Mouse (Mus musculus) CH12.LX (cell line): ENCODE measurements around the gene Grpel1. TPM values are rescaled to one million over a fixed set of nuclear protein-coding genes. Genes with fewer than 3 reads are reported as not detected.

Source experiments
- DNase-seq: peaks from one replicate; pipeline ENCODE4 v3.0.0-alpha.2; 2013; ENCODE audit errors: extremely low read depth
- H3K27ac ChIP-seq: 2 replicates; pipeline ENCODE4 v1.5.1; 2012; ENCODE audit warnings: low read depth, mild to moderate bottlenecking, control low read depth, moderate library complexity; ENCODE audit not compliant: insufficient read depth
- H3K27me3 ChIP-seq: replicated peaks from 2 replicates; pipeline ENCODE3; 2012; ENCODE audit warnings: inconsistent platforms
- H3K36me3 ChIP-seq, 2 experiments: replicated peaks in 1 of 2; 2 replicates each; pipeline versions ENCODE3 to v1.6.1; 2012; ENCODE audit warnings: inconsistent platforms in 1 of 2, low read length in 1 of 2, mild to moderate bottlenecking in 1 of 2, mixed read lengths in 1 of 2, moderate library complexity in 1 of 2; ENCODE audit not compliant: control insufficient read depth in 1 of 2, insufficient read depth in 1 of 2
- H3K4me1 ChIP-seq, 2 experiments: 2 replicates each; pipeline ENCODE4 v1.6.1; 2012; ENCODE audit warnings: inconsistent platforms in 1 of 2, moderate library complexity in 1 of 2; ENCODE audit not compliant: insufficient read depth in 2 of 2, control insufficient read depth in 1 of 2
- H3K4me2 ChIP-seq: 2 replicates; pipeline ENCODE4 v1.6.1; 2012; ENCODE audit warnings: low read depth, mild to moderate bottlenecking, control low read depth; ENCODE audit not compliant: poor library complexity, insufficient read depth, severe bottlenecking
- H3K4me3 ChIP-seq, 3 experiments: fragments of 150-350 bp in 1 of 3; sonication (generic) in 1 of 3; replicated peaks in 1 of 3; 2 replicates each; pipeline versions ENCODE3 to v1.5.1; 2011 to 2012; ENCODE audit warnings: low read depth in 2 of 3, low read length in 2 of 3, mild to moderate bottlenecking in 2 of 3, moderate library complexity in 2 of 3, control low read depth in 1 of 3, improper control_type of control experiment in 1 of 3, inconsistent platforms in 1 of 3, mixed read lengths in 1 of 3; ENCODE audit not compliant: poor library complexity in 1 of 3
- H3K79me2 ChIP-seq: replicated peaks from 2 replicates; pipeline ENCODE4 v1.6.1; 2012; ENCODE audit warnings: mild to moderate bottlenecking, moderate library complexity; ENCODE audit not compliant: control insufficient read depth, poor library complexity, insufficient read depth, severe bottlenecking; ENCODE audit errors: extremely low read depth
- H3K9ac ChIP-seq: 2 replicates; pipeline ENCODE4 v1.6.1; 2012; ENCODE audit warnings: low read depth, mild to moderate bottlenecking, control low read depth, moderate library complexity; ENCODE audit not compliant: insufficient read depth
- H3K9me3 ChIP-seq: replicated peaks from 2 replicates; pipeline ENCODE3; 2012; ENCODE audit warnings: low read length, inconsistent platforms, mixed read lengths
- BHLHE40 ChIP-seq: IDR thresholded peaks from 2 replicates; pipeline ENCODE4 v1.6.1; 2011; ENCODE audit warnings: mild to moderate bottlenecking, low read depth, low read length, improper control_type of control experiment
- CHD1 ChIP-seq: IDR thresholded peaks from 2 replicates; pipeline ENCODE4 v1.6.1; 2012; ENCODE audit warnings: low read depth, low read length, improper control_type of control experiment, inconsistent platforms
- CHD2 ChIP-seq: IDR thresholded peaks from 2 replicates; pipeline ENCODE4 v1.6.1; 2011; ENCODE audit warnings: low read length, improper control_type of control experiment
- CTCF ChIP-seq, 2 experiments: IDR thresholded peaks in 1 of 2; conservative IDR thresholded peaks in 1 of 2; 2 replicates each; pipeline ENCODE4 v1.5.1; 2011 to 2012; ENCODE audit warnings: low read depth in 2 of 2, low read length in 2 of 2, improper control_type of control experiment in 1 of 2, inconsistent platforms in 1 of 2, mild to moderate bottlenecking in 1 of 2, moderate library complexity in 1 of 2
- E2F4 ChIP-seq: IDR thresholded peaks from 2 replicates; pipeline ENCODE4 v1.6.1; 2011; ENCODE audit warnings: low read depth, low read length, improper control_type of control experiment; ENCODE audit not compliant: insufficient replicate concordance
- ETS1 ChIP-seq: conservative IDR thresholded peaks from 2 replicates; pipeline ENCODE4 v1.6.1; 2012; ENCODE audit warnings: low read depth, mild to moderate bottlenecking, inconsistent platforms, low read length, improper control_type of control experiment, moderate library complexity
- HCFC1 ChIP-seq: IDR thresholded peaks from 2 replicates; pipeline ENCODE4 v1.6.1; 2012; ENCODE audit warnings: low read depth, mild to moderate bottlenecking, inconsistent platforms, low read length, improper control_type of control experiment
- MAFK ChIP-seq: IDR thresholded peaks from 2 replicates; pipeline ENCODE4 v1.6.1; 2011; ENCODE audit warnings: low read length, improper control_type of control experiment; ENCODE audit not compliant: insufficient replicate concordance
- MAX ChIP-seq: IDR thresholded peaks from 2 replicates; pipeline ENCODE4 v1.6.1; 2011; ENCODE audit warnings: low read length, improper control_type of control experiment
- MYC ChIP-seq: IDR thresholded peaks from 2 replicates; pipeline ENCODE4 v1.6.1; 2011; ENCODE audit warnings: low read depth, mild to moderate bottlenecking, improper control_type of control experiment, low read length
- NELFE ChIP-seq: IDR thresholded peaks from 2 replicates; pipeline ENCODE4 v1.6.1; 2011; ENCODE audit warnings: low read depth, low read length, improper control_type of control experiment
- PAX5 ChIP-seq: IDR thresholded peaks from 2 replicates; pipeline ENCODE4 v1.6.1; 2012; ENCODE audit warnings: low read length, inconsistent platforms, mixed read lengths
- POLR2A ChIP-seq: IDR thresholded peaks from 2 replicates; pipeline ENCODE4 v1.6.1; 2011; ENCODE audit warnings: low read depth, mild to moderate bottlenecking, improper control_type of control experiment, low read length
- POLR2AphosphoS2 ChIP-seq: IDR thresholded peaks from 2 replicates; pipeline ENCODE4 v1.6.1; 2011; ENCODE audit warnings: low read depth, low read length, improper control_type of control experiment
- RAD21 ChIP-seq: IDR thresholded peaks from 2 replicates; pipeline ENCODE4 v1.6.1; 2011; ENCODE audit warnings: low read depth, mild to moderate bottlenecking, low read length, improper control_type of control experiment, moderate library complexity
- SIN3A ChIP-seq: IDR thresholded peaks from 2 replicates; pipeline ENCODE4 v1.6.1; 2012; ENCODE audit warnings: low read length, improper control_type of control experiment, inconsistent platforms
- SMC3 ChIP-seq: IDR thresholded peaks from 2 replicates; pipeline ENCODE4 v1.6.1; 2011; ENCODE audit warnings: low read depth, low read length, improper control_type of control experiment
- UBTF ChIP-seq: IDR thresholded peaks from 2 replicates; pipeline ENCODE4 v1.6.1; 2012; ENCODE audit warnings: low read depth, mild to moderate bottlenecking, inconsistent platforms, low read length, improper control_type of control experiment, moderate library complexity
- USF1 ChIP-seq: IDR thresholded peaks from 2 replicates; pipeline ENCODE4 v1.6.1; 2014; ENCODE audit warnings: low read depth, mild to moderate bottlenecking, inconsistent platforms, low read length, improper control_type of control experiment
- ZC3H11A ChIP-seq: IDR thresholded peaks from 2 replicates; pipeline ENCODE4 v1.6.1; 2012; ENCODE audit warnings: low read depth, mild to moderate bottlenecking, inconsistent platforms, low read length, improper control_type of control experiment
- ZNF384 ChIP-seq: IDR thresholded peaks from 2 replicates; pipeline ENCODE4 v1.6.1; 2012; ENCODE audit warnings: low read depth, low read length, improper control_type of control experiment, inconsistent platforms
- dilution Hi-C: fragments of 300-500 bp; cut with MboI; formaldehyde crosslinking; loops from 2 replicates; pipeline ENCODE4 v1.14.3; 2020; ENCODE audit warnings: low sequenced_read_pairs; ENCODE audit not compliant: extremely low pct_unique_long_range_greater_than_20kb, extremely low pct_ligation_motif_present
- in situ Hi-C: fragments of 300-500 bp; cut with MboI; formaldehyde crosslinking; loops from 3 replicates; pipeline ENCODE4 v1.14.3; 2019; ENCODE audit warnings: low sequenced_read_pairs, low pct_ligation_motif_present, low pct_unique_long_range_greater_than_20kb, mixed read lengths
- polyA plus RNA-seq: library from polyadenylated mRNA; unstranded; fragments of >175 nt; gene quantifications from 2 replicates; pipeline ENCODE4 v1.2.1, GENCODE M21; 2012; ENCODE audit warnings: low read depth; ENCODE audit not compliant: insufficient read length
- total RNA-seq, 2 experiments: library from RNA; depleted of rRNA; stranded (reverse); fragments of 300-350 nt in 1 of 2; fragments of >200 nt in 1 of 2; gene quantifications; 2 replicates each; pipeline ENCODE4 v1.2.3; 2012 to 2014

The Grpel1 gene
- total and polyA plus RNA-seq, 3 experiments: 37.4 to 59.7 (median 41.2) TPM

GRCm38 (mm10) chr5:36508351-36508750, 43.6 kb downstream of the Grpel1 start:
- dilution Hi-C loops (no loop called here), in situ Hi-C loops (no loop called here)
- TF ChIP-seq MAX (no peak), MYC (no peak), POLR2AphosphoS2 (no peak), MAFK (no peak), HCFC1 (no peak), SIN3A (no peak), POLR2A (no peak)
- H3K9me3 ChIP-seq: no peaks in the 10 kb centered on the region
- no peaks in the 10 kb centered on the region for H3K27me3 ChIP-seq
- no peak for DNase-seq
- no peak overlapping the region for H3K4me3 ChIP-seq
- peaks cover 63 to 99% of the 10 kb centered on the region in 2 experiments for H3K36me3 ChIP-seq
- no peaks in the 10 kb centered on the region for H3K79me2 ChIP-seq
- H3K27ac ChIP-seq: no peak overlapping the region
- H3K4me2 ChIP-seq: no peak overlapping the region
- no peak overlapping the region for H3K9ac ChIP-seq
- H3K4me1 ChIP-seq: no peaks in the 10 kb centered on the region

DNA sequence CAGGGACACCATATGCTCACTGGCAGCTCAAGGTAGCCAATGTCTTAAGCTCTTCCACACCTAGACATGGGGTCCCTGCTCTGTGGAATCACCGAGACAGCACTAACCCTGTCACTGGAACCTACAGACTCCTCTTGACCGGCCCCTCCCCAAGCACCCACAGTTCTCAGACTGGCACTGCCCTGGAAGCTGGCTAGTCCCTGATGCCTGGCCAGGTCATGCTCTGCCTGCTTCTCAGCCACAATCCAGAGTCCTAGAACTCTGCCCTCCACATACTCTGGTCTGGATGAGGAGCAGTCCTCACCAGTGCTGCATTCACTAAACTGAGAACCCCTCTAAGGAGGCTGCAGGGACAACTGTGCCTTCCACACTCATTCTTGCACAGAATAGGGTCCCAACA, 46.2 kb downstream of the Grpel1 start:
- Histone ChIP-seq H3K9ac (no peak overlapping the region), H3K27me3 (no peaks in the 10 kb centered on the region), H3K36me3 (peaks cover 61 to 92% of the 10 kb centered on the region in 2 experiments), H3K27ac (no peak overlapping the region), H3K79me2 (no peaks in the 10 kb centered on the region), H3K4me1 (peaks cover 0 to 9% of the 10 kb centered on the region in 2 experiments; a peak in 1 of 4 replicates)
- no peak for TF ChIP-seq ETS1
- no peak for TF ChIP-seq ZC3H11A
- no peak for TF ChIP-seq MAX
- no peak for TF ChIP-seq NELFE
- no peak for TF ChIP-seq MAFK
- no peak for TF ChIP-seq BHLHE40
- TF ChIP-seq SMC3: no peak
- no peak for TF ChIP-seq CHD2
- no peak for TF ChIP-seq CTCF (conservative IDR thresholded peaks at IDR 0.05 in 1 of 2, IDR thresholded peaks at IDR 0.05 in 1 of 2; ENCODE audit: low read depth in 2 of 2, low read length in 2 of 2)
- TF ChIP-seq UBTF: no peak
- no peak for TF ChIP-seq RAD21
- TF ChIP-seq, all 38 proteins: peak for 0
- DNase-seq: no peak
- Histone ChIP-seq H3K4me2 (no peak overlapping the region), H3K9me3 (no peaks in the 10 kb centered on the region), H3K4me3 (no peak overlapping the region)
- dilution Hi-C loops (no loop called here), in situ Hi-C loops (loop anchor here (5.0 kb wide), 1 partner anchor 34 kb away; no protein-coding TSS in a partner anchor)

DNA sequence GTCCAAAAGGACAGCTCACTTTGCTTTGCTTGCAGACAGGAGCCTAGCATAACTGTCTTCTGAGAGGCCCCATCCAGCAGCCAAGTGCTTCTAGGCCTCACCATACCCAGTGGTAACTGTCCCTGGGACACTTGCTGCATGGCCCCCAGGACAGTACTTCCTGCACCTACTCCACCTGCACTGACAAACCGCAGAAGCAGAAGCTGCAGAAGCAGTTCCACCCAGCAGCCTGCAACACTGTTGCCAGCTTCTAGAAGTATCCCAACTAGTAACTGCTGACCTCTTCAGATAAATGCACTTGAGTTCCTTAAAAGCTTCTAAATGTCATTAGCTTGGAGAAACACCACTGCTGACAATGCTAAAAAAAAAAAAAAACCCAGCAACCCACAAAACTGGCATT, 50.3 kb downstream of the Grpel1 start:
- Histone ChIP-seq H3K27ac (no peak overlapping the region), H3K4me2 (no peak overlapping the region), H3K27me3 (no peaks in the 10 kb centered on the region), H3K9ac (no peak overlapping the region), H3K4me3 (no peak overlapping the region), H3K79me2 (no peaks in the 10 kb centered on the region), H3K4me1 (peaks cover 0 to 10% of the 10 kb centered on the region in 2 experiments; a peak in 1 of 4 replicates), H3K36me3 (peaks cover 77 to 92% of the 10 kb centered on the region in 2 experiments), H3K9me3 (no peaks in the 10 kb centered on the region)
- dilution Hi-C loops: no loop called here
- in situ Hi-C loops: no loop called here
- no peak for DNase-seq
- no peak for TF ChIP-seq CTCF (conservative IDR thresholded peaks at IDR 0.05 in 1 of 2, IDR thresholded peaks at IDR 0.05 in 1 of 2; ENCODE audit: low read depth in 2 of 2, low read length in 2 of 2)
- TF ChIP-seq ZC3H11A: no peak
- TF ChIP-seq USF1: no peak
- TF ChIP-seq PAX5: no peak
- TF ChIP-seq E2F4: no peak
- TF ChIP-seq CHD1: no peak
- TF ChIP-seq ZNF384: no peak
- no peak for TF ChIP-seq SMC3
